Mouse (Mus musculus): ENCODE measurements at regions not wholly inside any gene's neighbourhood (a gene's known extent, or its start where the extent isn't known, plus 50 kb on each side); places are given as distances from the start of the nearest gene placed in this dataset.

GRCm38 (mm10) chr8:78119682-78120081, 93.4 kb upstream of the Ttc29 start:
- TF ChIP-seq POLR2A (IDR thresholded peaks at IDR 0.05; ENCODE audit: insufficient read depth, low read depth, low read length) (no peak), CTCF (IDR thresholded peaks at IDR 0.05; ENCODE audit: insufficient read depth, low read depth, low read length) (no peak)

All from olfactory bulb, adult 2 months (tissue).